Mouse (Mus musculus): ENCODE measurements at regions not wholly inside any gene's neighbourhood (a gene's known extent, or its start where the extent isn't known, plus 50 kb on each side); places are given as distances from the start of the nearest gene placed in this dataset.

DNA sequence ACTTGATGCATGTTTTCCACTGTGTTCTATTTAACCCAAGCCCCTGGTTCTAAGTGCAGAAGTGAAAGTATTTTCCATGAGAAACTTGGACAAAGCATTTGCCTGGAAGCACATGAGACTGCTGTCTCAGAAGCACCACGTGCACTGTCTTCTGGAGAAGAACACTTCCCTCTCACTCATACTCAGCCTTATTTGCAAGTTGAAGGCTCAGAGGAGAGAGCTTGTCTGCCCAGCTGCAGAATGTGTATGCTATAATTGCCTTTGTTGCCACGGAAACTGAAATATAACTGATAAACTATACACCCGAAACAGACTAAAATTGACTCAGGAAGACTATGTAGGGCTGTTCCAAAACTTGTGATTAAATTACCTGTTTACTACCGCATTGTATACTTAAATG lies 3230.3 kb downstream of the 9330182O14Rik start:
- Histone ChIP-seq H3K27me3 (replicated peaks; ENCODE audit: control insufficient read depth, insufficient read depth, low read length) (no peaks in the 10 kb centered on the region), H3K27ac (ENCODE audit: low read length) (no peak overlapping the region), H3K9ac (replicated peaks; ENCODE audit: low read depth, low read length) (no peak overlapping the region), H3K36me3 (ENCODE audit: control insufficient read depth, insufficient read depth) (no peaks in the 10 kb centered on the region), H3K9me3 (ENCODE audit: control insufficient read depth, low read length) (no peaks in the 10 kb centered on the region), H3K4me1 (replicated peaks; ENCODE audit: control insufficient read depth, insufficient read depth, low read length) (no peaks in the 10 kb centered on the region), H3K4me3 (replicated peaks; ENCODE audit: low read length) (no peak overlapping the region), H3K4me2 (ENCODE audit: low read length) (no peak overlapping the region)
- peak; percentile 65 for ATAC-seq
- 66% methylated on average over 4 of the region's 4 CpGs for WGBS

DNA sequence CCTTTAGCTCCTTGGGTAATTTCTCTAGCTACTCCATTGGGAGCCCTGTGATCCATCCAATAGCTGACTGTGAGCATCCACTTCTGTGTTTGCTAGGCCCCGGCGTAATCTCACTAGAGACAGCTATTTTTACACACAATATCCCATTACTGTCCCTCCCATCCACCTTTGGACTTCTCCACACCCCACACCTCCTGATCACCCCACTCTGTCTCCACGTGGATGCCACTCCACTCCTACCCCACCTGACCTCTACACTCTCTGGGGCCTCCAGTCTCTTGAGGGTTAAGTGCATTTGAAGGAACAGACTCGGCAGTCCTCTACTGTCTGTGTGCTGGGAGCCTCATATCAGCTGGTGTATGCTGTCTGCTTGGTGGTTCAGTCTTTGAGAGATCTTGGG lies 3238.9 kb downstream of the 9330182O14Rik start:
- ATAC-seq, result no peak
- 65% methylated on average over 4 of the region's 4 CpGs for WGBS
- no peaks in the 10 kb centered on the region for H3K36me3 ChIP-seq (ENCODE audit: control insufficient read depth, insufficient read depth)

DNA sequence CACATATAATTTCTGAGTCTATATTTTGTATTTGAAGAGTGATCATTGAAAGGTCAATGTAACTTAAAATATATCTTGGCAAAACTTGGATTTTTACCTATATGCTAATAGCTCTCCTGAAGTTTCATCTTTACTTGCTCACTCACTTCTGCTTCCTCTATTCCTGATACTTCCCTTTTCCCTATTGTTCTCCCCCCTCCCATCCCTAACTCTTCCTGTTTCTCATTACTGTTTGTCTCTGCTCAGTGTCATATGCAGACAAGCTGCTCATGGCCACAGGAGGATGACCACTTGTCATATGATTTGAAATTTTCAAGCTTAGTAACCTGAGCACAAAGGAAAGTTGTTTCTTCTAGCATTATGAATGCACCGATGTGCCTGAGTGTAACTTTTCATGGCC lies 3248.2 kb downstream of the 9330182O14Rik start:
- no peak overlapping the region for H3K4me2 ChIP-seq (ENCODE audit: low read length)
- H3K9ac ChIP-seq (replicated peaks; ENCODE audit: low read depth, low read length), result no peak overlapping the region
- ATAC-seq, result no peak
- no peaks in the 10 kb centered on the region for H3K27me3 ChIP-seq (replicated peaks; ENCODE audit: control insufficient read depth, insufficient read depth, low read length)
- H3K4me3 ChIP-seq (replicated peaks; ENCODE audit: low read length), result no peak overlapping the region
- H3K36me3 ChIP-seq (ENCODE audit: control insufficient read depth, insufficient read depth), result no peaks in the 10 kb centered on the region
- H3K9me3 ChIP-seq (ENCODE audit: control insufficient read depth, low read length), result no peaks in the 10 kb centered on the region
- 100% methylated on average over 1 of the region's 1 CpGs for WGBS
- H3K27ac ChIP-seq (ENCODE audit: low read length), result no peak overlapping the region
- no peaks in the 10 kb centered on the region for H3K4me1 ChIP-seq (replicated peaks; ENCODE audit: control insufficient read depth, insufficient read depth, low read length)

More for the DNA sequence above, 3238.9 kb downstream of the 9330182O14Rik start:
- no peak overlapping the region for H3K4me2 ChIP-seq (ENCODE audit: low read length)
- no peak overlapping the region for H3K4me3 ChIP-seq (replicated peaks; ENCODE audit: low read length)
- H3K27me3 ChIP-seq (replicated peaks; ENCODE audit: control insufficient read depth, insufficient read depth, low read length), result no peaks in the 10 kb centered on the region
- no peaks in the 10 kb centered on the region for H3K9me3 ChIP-seq (ENCODE audit: control insufficient read depth, low read length)
- H3K4me1 ChIP-seq (replicated peaks; ENCODE audit: control insufficient read depth, insufficient read depth, low read length), result no peaks in the 10 kb centered on the region
- H3K27ac ChIP-seq (ENCODE audit: low read length), result no peak overlapping the region
- no peak overlapping the region for H3K9ac ChIP-seq (replicated peaks; ENCODE audit: low read depth, low read length)

DNA sequence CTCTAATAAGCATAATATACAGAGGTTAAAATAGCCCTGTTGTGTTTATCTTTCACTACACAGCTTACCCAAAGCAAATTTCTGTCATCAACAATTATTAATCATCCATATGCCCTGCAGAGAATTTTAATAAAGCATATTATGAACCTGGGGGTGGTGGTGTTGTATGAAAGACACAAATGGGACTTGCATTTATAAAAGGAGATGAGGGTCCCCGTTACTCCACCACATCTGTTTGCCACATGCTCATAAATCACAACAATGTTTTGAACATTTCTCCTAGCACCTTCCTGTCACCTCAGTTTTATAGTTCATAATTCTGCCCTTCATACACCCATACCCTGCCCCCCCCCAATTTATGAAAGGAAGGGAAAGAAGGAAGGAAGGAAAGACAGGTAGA lies 3265.7 kb downstream of the 9330182O14Rik start:
- ATAC-seq, result no peak
- H3K4me1 ChIP-seq (replicated peaks; ENCODE audit: control insufficient read depth, insufficient read depth, low read length), result no peaks in the 10 kb centered on the region
- no peak overlapping the region for H3K4me2 ChIP-seq (ENCODE audit: low read length)
- H3K4me3 ChIP-seq (replicated peaks; ENCODE audit: low read length), result no peak overlapping the region
- no peak overlapping the region for H3K9ac ChIP-seq (replicated peaks; ENCODE audit: low read depth, low read length)
- no peaks in the 10 kb centered on the region for H3K27me3 ChIP-seq (replicated peaks; ENCODE audit: control insufficient read depth, insufficient read depth, low read length)
- H3K36me3 ChIP-seq (ENCODE audit: control insufficient read depth, insufficient read depth), result no peaks in the 10 kb centered on the region
- H3K9me3 ChIP-seq (ENCODE audit: control insufficient read depth, low read length), result no peaks in the 10 kb centered on the region
- 78% methylated on average over 1 of the region's 1 CpGs for WGBS
- H3K27ac ChIP-seq (ENCODE audit: low read length), result no peak overlapping the region

DNA sequence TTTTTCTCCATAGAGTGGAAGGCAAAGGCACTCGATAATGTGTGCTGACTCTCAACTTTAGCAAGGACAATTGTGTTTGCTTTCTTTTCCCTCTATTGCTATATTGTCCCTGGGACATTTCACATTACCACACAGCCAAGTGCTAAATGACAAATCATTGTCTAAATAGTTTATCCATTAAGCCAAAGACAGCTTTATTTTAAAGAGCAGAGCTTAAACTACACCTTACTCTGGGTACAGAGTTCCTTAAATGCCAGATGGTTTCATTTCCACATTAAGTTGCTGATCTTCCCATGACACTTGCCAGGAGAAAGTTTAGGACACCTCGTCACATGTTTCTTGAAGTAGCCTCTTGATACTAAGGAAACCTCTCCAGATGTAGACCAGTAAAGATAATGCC lies 3269.4 kb downstream of the 9330182O14Rik start:
- Histone ChIP-seq H3K27ac (ENCODE audit: low read length) (no peak overlapping the region), H3K4me3 (replicated peaks; ENCODE audit: low read length) (no peak overlapping the region), H3K9me3 (ENCODE audit: control insufficient read depth, low read length) (no peaks in the 10 kb centered on the region), H3K36me3 (ENCODE audit: control insufficient read depth, insufficient read depth) (no peaks in the 10 kb centered on the region), H3K4me1 (replicated peaks; ENCODE audit: control insufficient read depth, insufficient read depth, low read length) (no peaks in the 10 kb centered on the region), H3K27me3 (replicated peaks; ENCODE audit: control insufficient read depth, insufficient read depth, low read length) (no peaks in the 10 kb centered on the region), H3K9ac (replicated peaks; ENCODE audit: low read depth, low read length) (no peak overlapping the region), H3K4me2 (ENCODE audit: low read length) (no peak overlapping the region)
- ATAC-seq, result no peak
- 75% methylated on average over 2 of the region's 2 CpGs for WGBS
